Mouse (Mus musculus): ENCODE data around the gene Pym1. TPM values are rescaled to one million over a fixed set of nuclear protein-coding genes. Genes with fewer than 3 reads are reported as not detected.
"Not testable (repeated sequence)": the region's sequence is repeated elsewhere in the genome, so short reads cannot be mapped to it uniquely, and the experiment has no call there.

Gene Pym1
- polyA plus RNA-seq (2016; fragmentation: Nextera tagmentation; extraction: Ambion mirVana), result 57.1 and 63.8 TPM in 2 replicates

DNA sequence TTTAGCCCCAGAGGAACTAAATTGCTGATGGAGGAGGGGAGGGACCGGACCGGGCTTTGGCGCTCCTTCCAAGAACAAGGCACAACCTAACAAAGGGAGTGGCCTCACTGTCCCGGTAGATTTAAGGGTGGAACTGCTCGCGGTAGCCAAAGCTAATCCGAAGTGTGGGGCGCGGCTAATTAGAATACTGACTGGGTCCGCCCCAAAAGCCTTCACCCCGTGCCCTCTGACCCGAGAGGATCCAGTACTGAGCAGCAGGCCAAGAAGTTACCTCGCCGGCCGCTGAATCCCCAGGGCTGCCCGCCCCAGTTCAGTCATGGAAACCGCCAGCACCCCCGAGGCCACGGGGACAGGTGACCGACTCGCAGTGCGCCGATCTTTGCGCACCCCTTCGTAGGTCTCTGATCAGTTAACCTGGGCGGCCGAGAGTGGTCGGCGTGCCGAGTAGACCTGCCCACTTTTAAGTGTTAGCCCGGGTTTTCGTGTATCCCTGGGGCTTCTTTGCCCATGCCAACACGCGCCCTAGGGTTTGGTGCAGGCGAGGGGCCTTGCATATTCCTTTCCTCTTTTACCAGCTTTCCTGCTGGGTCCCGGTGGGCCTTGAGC, at the start of gene Pym1:
Gene Pym1 (plus strand): TSS at position 244 of the 606 bp plus-strand sequence.
- peak within 1 kb of the TSS; percentile 97 for H3K27ac ChIP-seq
- peak; percentile 78 for DNase-seq (ENCODE audit: extremely low spot score, low spot score)
- peaks cover 9% of the 10 kb centered on the region for H3K36me3 ChIP-seq (replicated peaks)
- peak within 1 kb of the TSS; percentile 85 for H3K4me3 ChIP-seq
- peaks cover 50% of the 10 kb centered on the region for H3K4me1 ChIP-seq
- no peaks in the 10 kb centered on the region for H3K9me3 ChIP-seq
- WGBS, result under 1% methylated on average over 36 of the region's 36 CpGs
- peaks cover 40% of the 10 kb centered on the region for H3K27me3 ChIP-seq (ENCODE audit: poor library complexity, severe bottlenecking)

DNA sequence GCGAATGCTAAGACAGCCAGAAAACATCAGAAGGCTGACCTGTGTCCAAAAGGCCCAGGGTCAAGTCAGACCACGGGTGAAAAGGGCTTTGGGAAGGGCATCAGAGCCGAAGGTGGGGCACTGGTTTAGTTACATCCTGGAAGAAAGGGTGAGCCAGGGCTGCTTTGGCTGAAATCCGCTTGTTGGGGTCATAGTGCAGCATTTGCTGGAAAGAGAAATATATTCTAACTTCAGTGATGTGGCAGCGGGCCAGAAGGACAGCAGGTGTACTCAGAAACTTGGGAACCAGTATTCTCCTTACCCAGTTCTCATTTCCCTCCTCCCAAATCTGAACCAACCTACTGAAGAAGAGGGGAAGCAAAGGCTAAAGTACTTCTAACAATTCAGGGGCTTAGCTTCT, 48.7 kb upstream of the Pym1 start:
- no peak overlapping the region for H3K4me3 ChIP-seq
- H3K27ac ChIP-seq, result no peak overlapping the region
- no peaks in the 10 kb centered on the region for H3K9me3 ChIP-seq
- H3K36me3 ChIP-seq (replicated peaks), result peaks cover 63% of the 10 kb centered on the region
- H3K27me3 ChIP-seq (ENCODE audit: poor library complexity, severe bottlenecking), result no peaks in the 10 kb centered on the region
- H3K4me1 ChIP-seq, result peaks cover 35% of the 10 kb centered on the region
- DNase-seq (ENCODE audit: extremely low spot score, low spot score), result no peak
- WGBS, result 90% methylated on average over 5 of the region's 5 CpGs

DNA sequence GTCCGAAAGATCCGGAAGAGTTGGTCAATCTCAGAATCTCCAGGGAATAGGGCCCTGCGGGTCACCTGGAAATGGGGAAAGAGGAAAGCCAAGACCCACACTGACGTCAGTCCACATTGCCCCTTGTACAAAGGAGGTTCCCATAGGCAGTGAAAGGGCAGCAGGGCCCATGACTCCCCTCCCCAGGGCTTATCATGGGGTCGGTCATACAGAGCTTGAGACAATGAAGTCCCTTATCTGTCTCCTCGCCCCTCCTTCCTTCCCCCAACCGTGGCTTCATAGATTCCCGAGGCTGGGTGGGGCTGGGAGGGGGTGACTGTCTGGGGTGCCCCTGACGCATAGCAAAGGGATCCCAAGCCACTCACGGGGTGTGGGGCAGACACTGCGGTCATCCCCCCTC, 48.1 kb upstream of the Pym1 start:
- Histone ChIP-seq H3K36me3 (replicated peaks) (peaks cover 63% of the 10 kb centered on the region), H3K27ac (no peak overlapping the region), H3K9me3 (no peaks in the 10 kb centered on the region), H3K27me3 (ENCODE audit: poor library complexity, severe bottlenecking) (no peaks in the 10 kb centered on the region), H3K4me1 (peaks cover 35% of the 10 kb centered on the region), H3K4me3 (no peak overlapping the region)
- no peak for DNase-seq (ENCODE audit: extremely low spot score, low spot score)
- 80% methylated on average over 11 of the region's 11 CpGs for WGBS

DNA sequence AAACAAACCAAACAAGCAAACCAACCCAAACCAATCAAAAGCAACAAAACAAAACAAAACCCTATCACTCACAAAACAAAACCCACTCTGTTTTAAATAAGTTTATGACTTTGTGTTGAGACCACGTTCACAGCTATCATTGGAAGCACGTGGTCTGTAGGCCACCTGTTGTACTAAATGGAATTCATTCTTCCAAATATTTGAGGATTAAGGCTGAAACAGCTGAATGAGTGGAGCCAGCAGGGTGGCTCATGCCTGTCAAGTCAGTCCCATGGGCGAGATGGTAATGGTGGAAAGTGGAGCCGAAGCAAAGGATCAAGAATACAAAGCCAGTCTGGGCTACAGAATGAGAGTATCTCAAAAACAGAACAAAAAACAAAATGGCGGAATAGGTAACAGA, 47.0 kb upstream of the Pym1 start:
- Histone ChIP-seq H3K27me3 (ENCODE audit: poor library complexity, severe bottlenecking) (no peaks in the 10 kb centered on the region), H3K9me3 (no peaks in the 10 kb centered on the region), H3K27ac (no peak overlapping the region), H3K36me3 (replicated peaks) (peaks cover 63% of the 10 kb centered on the region), H3K4me1 (peaks cover 33% of the 10 kb centered on the region), H3K4me3 (no peak overlapping the region)
- no peak for DNase-seq (ENCODE audit: extremely low spot score, low spot score)
- WGBS, result 94% methylated on average over 5 of the region's 5 CpGs

DNA sequence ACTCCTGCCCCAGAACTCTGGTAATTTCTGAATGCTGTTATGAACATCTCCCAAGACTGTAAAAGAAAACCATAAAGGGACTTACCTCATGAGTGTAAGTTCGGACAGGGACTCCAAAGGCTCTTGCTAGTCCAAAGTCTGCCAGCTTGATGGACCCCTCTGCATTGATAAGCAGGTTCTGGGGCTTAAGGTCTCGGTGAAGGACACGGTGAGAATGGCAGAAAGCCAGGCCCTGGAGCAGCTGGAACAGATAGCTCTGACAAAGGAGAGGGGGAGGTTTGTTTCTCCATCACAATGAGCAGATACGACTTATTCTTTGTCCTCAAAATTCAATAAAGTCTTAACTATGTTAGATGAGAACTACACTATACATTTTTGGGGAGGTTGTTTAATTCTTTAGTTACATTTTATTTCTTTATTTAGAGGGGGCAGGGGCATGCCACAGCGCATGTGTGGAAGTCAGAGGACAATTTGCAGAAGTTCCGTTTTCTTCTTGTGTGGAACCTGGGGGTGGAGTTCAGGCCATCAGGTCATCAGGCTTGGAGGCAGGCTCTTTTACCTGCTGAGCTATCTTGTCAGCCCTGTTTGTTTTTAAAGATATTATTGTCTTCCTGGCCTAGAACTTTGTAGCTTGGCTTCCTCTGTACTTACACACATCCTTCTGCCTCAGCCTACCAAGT, 45.2 kb upstream of the Pym1 start:
- no peak overlapping the region for H3K27ac ChIP-seq
- 94% methylated on average over 6 of the region's 6 CpGs for WGBS
- no peaks in the 10 kb centered on the region for H3K9me3 ChIP-seq
- no peak for DNase-seq (ENCODE audit: extremely low spot score, low spot score)
- H3K4me3 ChIP-seq, result no peak overlapping the region
- no peaks in the 10 kb centered on the region for H3K27me3 ChIP-seq (ENCODE audit: poor library complexity, severe bottlenecking)
- peaks cover 33% of the 10 kb centered on the region for H3K4me1 ChIP-seq
- H3K36me3 ChIP-seq (replicated peaks), result peaks cover 60% of the 10 kb centered on the region

DNA sequence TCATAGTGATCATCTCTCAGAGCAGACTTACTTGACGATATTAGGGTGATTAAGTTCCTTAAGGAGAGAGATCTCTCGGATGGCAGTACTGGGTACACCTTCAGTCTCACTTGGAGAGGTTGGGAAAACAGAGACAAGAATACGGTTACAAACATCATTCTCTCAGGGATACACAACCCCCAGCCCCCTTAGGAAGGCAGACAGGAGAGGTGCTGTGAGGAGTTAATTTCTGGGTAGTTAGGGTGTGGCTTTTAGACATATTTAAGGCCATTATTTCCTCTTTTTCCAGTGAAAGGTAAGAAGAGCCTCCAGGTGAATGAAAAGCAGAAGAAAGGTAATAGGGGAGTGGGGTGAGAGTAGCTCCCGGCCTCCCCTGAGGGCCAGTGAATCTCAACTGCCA, 43.8 kb upstream of the Pym1 start, which contains the start of gene Pmel:
Gene Pmel (plus strand): TSS at position 301 of the 400 bp plus-strand sequence.
- Histone ChIP-seq H3K27me3 (ENCODE audit: poor library complexity, severe bottlenecking) (no peaks in the 10 kb centered on the region), H3K27ac (peak within 1 kb of the TSS; percentile 96), H3K4me1 (peaks cover 32% of the 10 kb centered on the region), H3K4me3 (peak within 1 kb of the TSS; percentile 93), H3K9me3 (no peaks in the 10 kb centered on the region), H3K36me3 (replicated peaks) (peaks cover 48% of the 10 kb centered on the region)
- DNase-seq (ENCODE audit: extremely low spot score, low spot score), result no peak
- 27% methylated on average over 4 of the region's 4 CpGs for WGBS

DNA sequence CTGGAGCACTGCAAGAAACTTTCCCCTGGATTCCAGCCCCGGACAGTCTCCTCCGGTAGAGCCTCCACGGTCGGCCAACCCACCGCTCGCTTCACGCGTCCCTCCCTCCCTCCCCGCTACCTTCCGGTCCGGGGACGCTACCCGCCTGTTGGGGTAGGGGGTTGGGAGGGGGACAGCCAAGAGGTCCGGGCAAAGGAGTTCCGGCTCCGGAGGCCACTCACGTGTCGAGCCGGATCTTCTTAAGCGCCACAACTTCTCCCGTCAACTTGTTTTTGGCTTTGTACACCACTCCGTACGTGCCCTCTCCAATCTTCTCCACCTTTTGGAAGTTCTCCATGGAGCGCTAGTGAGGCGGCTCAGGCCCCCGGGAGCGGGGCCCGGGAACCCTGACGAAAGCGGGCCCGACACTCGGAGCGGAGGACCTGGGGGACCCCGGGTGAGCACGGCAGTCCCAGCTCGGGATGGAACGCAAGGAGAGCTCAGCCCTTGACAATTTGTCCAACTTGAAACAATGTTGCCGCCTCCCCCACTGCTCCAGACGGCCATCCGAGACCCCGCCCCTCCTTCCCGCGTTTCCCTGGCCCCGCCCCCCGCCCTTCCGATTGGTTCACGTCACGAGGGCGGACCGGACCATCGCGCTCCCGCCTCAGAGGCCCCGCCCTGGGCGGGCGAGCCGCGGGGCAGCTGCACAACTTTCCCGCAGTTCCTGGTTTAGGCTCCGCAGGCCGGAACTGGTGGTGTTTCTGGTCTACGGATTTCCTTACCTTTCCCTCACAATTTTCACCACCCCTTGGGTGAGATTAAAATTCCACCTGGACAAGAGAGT, 43.0 kb upstream of the Pym1 start, which contains the start of gene Cdk2:
Gene Cdk2 (minus strand): TSS at position 541 of the 826 bp plus-strand sequence.
- no peaks in the 10 kb centered on the region for H3K9me3 ChIP-seq
- H3K36me3 ChIP-seq (replicated peaks), result peaks cover 40% of the 10 kb centered on the region
- DNase-seq (ENCODE audit: extremely low spot score, low spot score), result peak; percentile 96
- H3K4me3 ChIP-seq, result peak within 1 kb of the TSS; percentile 93
- WGBS, result under 1% methylated on average over 62 of the region's 62 CpGs
- no peaks in the 10 kb centered on the region for H3K27me3 ChIP-seq (ENCODE audit: poor library complexity, severe bottlenecking)
- H3K4me1 ChIP-seq, result peaks cover 28% of the 10 kb centered on the region
- H3K27ac ChIP-seq, result peak within 1 kb of the TSS; percentile 96

DNA sequence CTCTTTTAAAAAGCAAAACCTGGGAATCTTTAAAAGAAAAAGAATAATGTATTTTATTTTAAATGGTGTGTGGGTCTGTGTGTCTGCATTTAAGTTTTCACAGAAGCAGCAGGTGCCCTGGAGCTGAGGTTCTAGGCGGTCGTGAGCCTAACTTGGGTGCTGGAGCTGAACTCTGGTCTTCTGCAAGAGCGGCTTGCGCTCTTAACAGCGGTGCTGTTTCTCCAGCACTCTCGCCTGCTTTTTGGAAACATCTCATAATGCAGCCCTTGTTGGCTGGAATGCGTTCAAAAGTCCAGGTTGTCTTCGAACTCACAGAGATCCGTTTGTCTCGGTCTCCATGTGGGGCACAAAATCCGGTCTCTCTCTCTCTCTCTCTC, 42.4 kb upstream of the Pym1 start:
- Histone ChIP-seq H3K9me3 (no peaks in the 10 kb centered on the region), H3K4me3 (peak overlapping the region; percentile 93), H3K27ac (peak overlapping the region; percentile 96), H3K36me3 (replicated peaks) (peaks cover 34% of the 10 kb centered on the region), H3K4me1 (peaks cover 27% of the 10 kb centered on the region), H3K27me3 (ENCODE audit: poor library complexity, severe bottlenecking) (no peaks in the 10 kb centered on the region)
- WGBS, result 10% methylated on average over 11 of the region's 11 CpGs
- DNase-seq (ENCODE audit: extremely low spot score, low spot score), result peak; percentile 29

DNA sequence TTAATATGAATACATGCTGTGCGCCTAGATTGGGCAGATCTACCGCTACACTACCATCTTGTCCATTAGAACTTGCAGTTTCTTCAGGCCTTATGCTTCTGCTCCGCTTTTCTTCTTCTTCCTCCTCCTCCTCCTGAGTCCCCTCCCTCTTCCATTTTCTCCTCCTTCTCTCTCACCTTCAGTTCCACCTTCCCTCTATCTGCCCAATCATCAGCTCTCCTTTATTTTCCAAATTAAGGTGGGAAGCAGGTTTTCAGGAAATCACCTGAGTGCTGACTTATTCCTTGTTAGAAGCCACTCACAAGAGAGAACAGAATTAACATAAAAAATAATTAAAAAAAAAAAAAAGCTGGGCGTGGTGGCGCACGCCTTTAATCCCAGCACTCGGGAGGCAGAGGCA, 36.4 kb upstream of the Pym1 start:
- DNase-seq (ENCODE audit: extremely low spot score, low spot score); H3K36me3 ChIP-seq (replicated peaks); H3K27ac ChIP-seq; H3K4me1 ChIP-seq; H3K27me3 ChIP-seq (ENCODE audit: poor library complexity, severe bottlenecking); H3K9me3 ChIP-seq; H3K4me3 ChIP-seq: not testable (repeated sequence)
- 95% methylated on average over 7 of the region's 7 CpGs for WGBS

DNA sequence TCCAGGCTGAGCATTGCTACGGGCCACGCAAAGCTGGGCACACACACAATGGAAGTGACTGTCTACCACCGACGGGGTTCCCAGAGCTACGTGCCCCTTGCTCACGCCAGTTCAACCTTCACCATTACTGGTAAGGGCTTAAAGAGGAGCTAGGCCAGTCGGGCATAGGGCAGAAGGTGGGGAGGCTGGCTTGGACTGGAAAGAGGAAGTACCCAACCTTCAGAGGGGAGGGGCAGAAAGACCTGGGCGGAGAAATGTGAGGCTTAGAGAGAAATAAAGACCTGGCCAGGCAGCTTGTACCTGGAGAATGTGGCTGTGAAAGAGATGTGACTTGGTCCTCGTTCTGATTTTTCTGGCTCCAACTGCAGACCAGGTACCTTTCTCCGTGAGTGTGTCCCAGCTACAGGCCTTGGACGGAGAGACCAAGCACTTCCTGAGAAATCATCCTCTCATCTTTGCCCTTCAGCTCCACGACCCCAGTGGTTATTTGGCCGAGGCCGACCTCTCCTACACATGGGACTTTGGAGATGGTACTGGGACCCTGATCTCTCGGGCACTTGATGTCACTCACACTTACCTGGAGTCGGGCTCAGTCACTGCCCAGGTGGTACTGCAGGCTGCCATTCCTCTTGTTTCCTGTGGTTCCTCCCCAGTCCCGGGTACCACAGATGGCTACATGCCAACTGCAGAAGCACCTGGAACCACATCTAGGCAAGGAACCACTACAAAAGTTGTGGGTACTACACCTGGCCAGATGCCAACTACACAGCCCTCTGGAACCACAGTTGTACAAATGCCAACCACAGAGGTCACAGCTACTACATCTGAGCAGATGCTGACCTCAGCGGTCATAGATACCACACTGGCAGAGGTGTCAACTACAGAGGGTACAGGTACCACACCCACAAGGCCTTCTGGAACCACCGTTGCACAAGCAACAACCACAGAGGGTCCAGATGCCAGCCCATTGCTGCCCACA, 31.8 kb upstream of the Pym1 start:
- no peaks in the 10 kb centered on the region for H3K36me3 ChIP-seq (replicated peaks)
- WGBS, result 87% methylated on average over 19 of the region's 19 CpGs
- no peak for DNase-seq (ENCODE audit: extremely low spot score, low spot score)
- no peak overlapping the region for H3K4me3 ChIP-seq
- no peaks in the 10 kb centered on the region for H3K4me1 ChIP-seq
- no peaks in the 10 kb centered on the region for H3K9me3 ChIP-seq
- no peaks in the 10 kb centered on the region for H3K27me3 ChIP-seq (ENCODE audit: poor library complexity, severe bottlenecking)
- H3K27ac ChIP-seq, result no peak overlapping the region

DNA sequence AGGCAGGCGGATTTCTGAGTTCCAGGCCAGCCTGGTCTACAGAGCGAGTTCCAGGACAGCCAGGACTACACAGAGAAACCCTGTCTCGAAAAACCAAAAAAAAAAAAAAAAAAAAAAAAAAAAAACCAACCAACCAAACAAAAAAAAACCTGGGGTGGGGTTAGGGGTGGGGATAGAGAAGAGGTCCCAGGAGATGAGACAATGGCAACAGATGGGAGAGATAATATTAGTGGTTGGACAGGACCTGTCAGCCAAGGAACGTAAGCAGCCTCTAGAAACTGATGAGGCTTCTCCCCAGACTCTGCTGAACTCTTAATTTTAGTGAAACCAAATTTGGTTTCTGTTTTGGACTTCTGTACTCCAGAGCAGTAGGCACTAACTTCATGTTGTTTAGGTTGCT, 22.2 kb upstream of the Pym1 start:
- H3K9me3 ChIP-seq; DNase-seq (ENCODE audit: extremely low spot score, low spot score); H3K27ac ChIP-seq; H3K4me3 ChIP-seq; H3K27me3 ChIP-seq (ENCODE audit: poor library complexity, severe bottlenecking); H3K4me1 ChIP-seq; H3K36me3 ChIP-seq (replicated peaks): not testable (repeated sequence)
- 83% methylated on average over 4 of the region's 4 CpGs for WGBS

DNA sequence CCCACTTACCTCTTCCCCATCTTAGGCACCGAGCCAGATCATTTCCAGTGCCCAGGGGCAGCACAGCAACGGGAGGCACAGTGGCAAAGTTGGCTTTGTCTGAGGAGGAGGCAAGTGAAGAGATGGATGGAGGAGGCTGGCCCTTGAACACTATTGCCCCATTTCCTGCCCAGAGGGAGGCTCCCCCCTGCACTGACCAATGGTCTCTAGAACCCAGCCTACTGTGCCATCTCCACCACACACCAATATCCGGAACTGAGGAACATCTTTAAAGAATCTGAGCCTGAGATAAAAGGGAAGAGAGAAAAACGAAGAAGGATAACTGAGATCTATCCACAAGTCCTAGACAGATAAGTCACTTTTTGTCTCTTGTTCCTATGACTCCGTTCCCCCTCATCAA, 19.6 kb upstream of the Pym1 start:
- no peak for DNase-seq (ENCODE audit: extremely low spot score, low spot score)
- H3K27me3 ChIP-seq (ENCODE audit: poor library complexity, severe bottlenecking), result no peaks in the 10 kb centered on the region

More for the DNA sequence above, 19.6 kb upstream of the Pym1 start:
- Histone ChIP-seq H3K9me3 (peaks cover 3% of the 10 kb centered on the region; the same call in 1 of the 2 replicates), H3K4me3 (no peak overlapping the region), H3K36me3 (replicated peaks) (peaks cover 3% of the 10 kb centered on the region; the same call in 1 of the 2 replicates), H3K27ac (no peak overlapping the region), H3K4me1 (peaks cover 4% of the 10 kb centered on the region; the same call in 1 of the 2 replicates)
- WGBS, result 92% methylated on average over 5 of the region's 5 CpGs

Measured in forebrain, embryonic 10.5 days (tissue).